Mouse (Mus musculus): Measurements from ENCODE around the gene Gtpbp6. TPM values are rescaled to one million over a fixed set of nuclear protein-coding genes. Genes with fewer than 3 reads are reported as not detected.

The Gtpbp6 gene
- polyA plus RNA-seq, 1 experiment from 2014 or later = 6.9 TPM

- H3K27me3 ChIP-seq (ENCODE audit: control insufficient read depth, insufficient read depth, low read depth, low read length) = peaks cover 18% of the 10 kb centered on the region
- H3K27ac ChIP-seq (ENCODE audit: low read length) = no peak overlapping the region
- peaks cover 31% of the 10 kb centered on the region for H3K36me3 ChIP-seq (ENCODE audit: control insufficient read depth, insufficient read depth)
- no peaks in the 10 kb centered on the region for H3K9me3 ChIP-seq (replicated peaks; ENCODE audit: control insufficient read depth, low read length)
- no peak overlapping the region for H3K9ac ChIP-seq (ENCODE audit: low read depth, low read length)
- 76% methylated on average over 13 of the region's 13 CpGs for WGBS (ENCODE audit: insufficient replicate concordance)
- H3K4me3 ChIP-seq (ENCODE audit: low read depth, low read length) = no peak overlapping the region
- H3K4me1 ChIP-seq (ENCODE audit: control insufficient read depth, low read depth, low read length) = peaks cover 23% of the 10 kb centered on the region
- H3K4me2 ChIP-seq (ENCODE audit: low read depth, low read length) = 0 out of 2 replicates have a peak overlapping the region, but pooled peaks have one; percentile 58
- no peak for ATAC-seq (ENCODE audit: low read depth)
Observed at GRCm38 (mm10) chr5:110102429-110102828, 5.6 kb downstream of the Gtpbp6 start.

- Histone ChIP-seq H3K27ac (ENCODE audit: low read length) (no peak overlapping the region), H3K36me3 (ENCODE audit: control insufficient read depth, insufficient read depth) (peaks cover 31% of the 10 kb centered on the region), H3K9me3 (replicated peaks; ENCODE audit: control insufficient read depth, low read length) (no peaks in the 10 kb centered on the region), H3K4me1 (ENCODE audit: control insufficient read depth, low read depth, low read length) (peaks cover 18% of the 10 kb centered on the region), H3K27me3 (ENCODE audit: control insufficient read depth, insufficient read depth, low read depth, low read length) (peaks cover 18% of the 10 kb centered on the region), H3K4me2 (ENCODE audit: low read depth, low read length) (peak overlapping the region; percentile 58), H3K4me3 (ENCODE audit: low read depth, low read length) (peak overlapping the region; percentile 43), H3K9ac (ENCODE audit: low read depth, low read length) (no peak overlapping the region)
- ATAC-seq (ENCODE audit: low read depth) = peak; percentile 3; the same call in 1 of the 2 replicates
- 12% methylated on average over 34 of the region's 34 CpGs for WGBS (ENCODE audit: insufficient replicate concordance)
Observed at GRCm38 (mm10) chr5:110101716-110102347, 6.2 kb downstream of the Gtpbp6 start.

- H3K27ac ChIP-seq (ENCODE audit: low read length) = no peak overlapping the region
- peaks cover 14% of the 10 kb centered on the region for H3K4me1 ChIP-seq (ENCODE audit: control insufficient read depth, low read depth, low read length)
- H3K9me3 ChIP-seq (replicated peaks; ENCODE audit: control insufficient read depth, low read length) = no peaks in the 10 kb centered on the region
- ATAC-seq (ENCODE audit: low read depth) = peak; percentile 14; the same call in 1 of the 2 replicates
- H3K4me3 ChIP-seq (ENCODE audit: low read depth, low read length) = peak overlapping the region; percentile 43
- H3K4me2 ChIP-seq (ENCODE audit: low read depth, low read length) = peak overlapping the region; percentile 58
- no peak overlapping the region for H3K9ac ChIP-seq (ENCODE audit: low read depth, low read length)
- peaks cover 31% of the 10 kb centered on the region for H3K36me3 ChIP-seq (ENCODE audit: control insufficient read depth, insufficient read depth)
- WGBS (ENCODE audit: insufficient replicate concordance) = 1% methylated on average over 36 of the region's 37 CpGs
- peaks cover 18% of the 10 kb centered on the region for H3K27me3 ChIP-seq (ENCODE audit: control insufficient read depth, insufficient read depth, low read depth, low read length)
Observed at GRCm38 (mm10) chr5:110100921-110101631, 6.9 kb downstream of the Gtpbp6 start.

- peak; percentile 33 for ATAC-seq (ENCODE audit: low read depth)
- 22% methylated on average over 25 of the region's 25 CpGs for WGBS (ENCODE audit: insufficient replicate concordance)
- H3K4me3 ChIP-seq (ENCODE audit: low read depth, low read length) = peak within 1 kb of the TSS; percentile 43
- H3K27me3 ChIP-seq (ENCODE audit: control insufficient read depth, insufficient read depth, low read depth, low read length) = peaks cover 18% of the 10 kb centered on the region
- peak within 1 kb of the TSS; percentile 58 for H3K4me2 ChIP-seq (ENCODE audit: low read depth, low read length)
- peaks cover 18% of the 10 kb centered on the region for H3K4me1 ChIP-seq (ENCODE audit: control insufficient read depth, low read depth, low read length)
- H3K9me3 ChIP-seq (replicated peaks; ENCODE audit: control insufficient read depth, low read length) = no peaks in the 10 kb centered on the region
- peaks cover 22% of the 10 kb centered on the region for H3K36me3 ChIP-seq (ENCODE audit: control insufficient read depth, insufficient read depth)
- no peak within 1 kb of the TSS for H3K9ac ChIP-seq (ENCODE audit: low read depth, low read length)
- H3K27ac ChIP-seq (ENCODE audit: low read length) = no peak within 1 kb of the TSS
Observed at GRCm38 (mm10) chr5:110099656-110100580, 8.1 kb downstream of the Gtpbp6 start, which contains the start of gene Plcxd1. Gene Plcxd1 (plus strand): TSS chr5:110099969.

- Histone ChIP-seq H3K9me3 (replicated peaks; ENCODE audit: control insufficient read depth, low read length) (no peaks in the 10 kb centered on the region), H3K4me2 (ENCODE audit: low read depth, low read length) (no peak overlapping the region), H3K9ac (ENCODE audit: low read depth, low read length) (no peak overlapping the region), H3K27ac (ENCODE audit: low read length) (no peak overlapping the region), H3K27me3 (ENCODE audit: control insufficient read depth, insufficient read depth, low read depth, low read length) (peaks cover 18% of the 10 kb centered on the region), H3K4me3 (ENCODE audit: low read depth, low read length) (no peak overlapping the region), H3K4me1 (ENCODE audit: control insufficient read depth, low read depth, low read length) (peaks cover 20% of the 10 kb centered on the region), H3K36me3 (ENCODE audit: control insufficient read depth, insufficient read depth) (peaks cover 13% of the 10 kb centered on the region)
- ATAC-seq (ENCODE audit: low read depth) = no peak
- WGBS (ENCODE audit: insufficient replicate concordance) = 55% methylated on average over 1 of the region's 1 CpGs
Observed at GRCm38 (mm10) chr5:110098991-110099477, 9.0 kb downstream of the Gtpbp6 start.

- no peak for ATAC-seq (ENCODE audit: low read depth)
Observed at GRCm38 (mm10) chr5:110094847-110095213, 13.2 kb downstream of the Gtpbp6 start.

GRCm38 (mm10) chr5:110094030-110094846, 13.8 kb downstream of the Gtpbp6 start, which contains the start of gene Gm35315:
Gene Gm35315 (minus strand): TSS chr5:110094420.
- peak; percentile 97 for ATAC-seq (ENCODE audit: low read depth)
- 1% methylated on average over 25 of the region's 25 CpGs for WGBS (ENCODE audit: insufficient replicate concordance)
- Histone ChIP-seq H3K4me3 (ENCODE audit: low read depth, low read length) (peak within 1 kb of the TSS; percentile 56), H3K36me3 (ENCODE audit: control insufficient read depth, insufficient read depth) (no peaks in the 10 kb centered on the region), H3K9me3 (replicated peaks; ENCODE audit: control insufficient read depth, low read length) (no peaks in the 10 kb centered on the region), H3K27ac (ENCODE audit: low read length) (peak within 1 kb of the TSS; percentile 61), H3K4me1 (ENCODE audit: control insufficient read depth, low read depth, low read length) (peaks cover 7% of the 10 kb centered on the region), H3K4me2 (ENCODE audit: low read depth, low read length) (peak within 1 kb of the TSS; percentile 69), H3K9ac (ENCODE audit: low read depth, low read length) (peak within 1 kb of the TSS; percentile 42), H3K27me3 (ENCODE audit: control insufficient read depth, insufficient read depth, low read depth, low read length) (no peaks in the 10 kb centered on the region; the same call in 1 of the 2 replicates)

More at GRCm38 (mm10) chr5:110094847-110095213, 13.2 kb downstream of the Gtpbp6 start:
- Histone ChIP-seq H3K9ac (ENCODE audit: low read depth, low read length) (peak overlapping the region; percentile 42), H3K27ac (ENCODE audit: low read length) (peak overlapping the region; percentile 61), H3K27me3 (ENCODE audit: control insufficient read depth, insufficient read depth, low read depth, low read length) (no peaks in the 10 kb centered on the region; the same call in 1 of the 2 replicates), H3K4me3 (ENCODE audit: low read depth, low read length) (peak overlapping the region; percentile 56), H3K9me3 (replicated peaks; ENCODE audit: control insufficient read depth, low read length) (no peaks in the 10 kb centered on the region), H3K4me2 (ENCODE audit: low read depth, low read length) (peak overlapping the region; percentile 69), H3K36me3 (ENCODE audit: control insufficient read depth, insufficient read depth) (no peaks in the 10 kb centered on the region), H3K4me1 (ENCODE audit: control insufficient read depth, low read depth, low read length) (peaks cover 7% of the 10 kb centered on the region)
- under 1% methylated on average over 4 of the region's 4 CpGs for WGBS (ENCODE audit: insufficient replicate concordance)

GRCm38 (mm10) chr5:110091546-110091945, 16.5 kb downstream of the Gtpbp6 start:
- Histone ChIP-seq H3K4me1 (ENCODE audit: control insufficient read depth, low read depth, low read length) (peaks cover 7% of the 10 kb centered on the region), H3K9me3 (replicated peaks; ENCODE audit: control insufficient read depth, low read length) (no peaks in the 10 kb centered on the region), H3K27ac (ENCODE audit: low read length) (no peak overlapping the region), H3K9ac (ENCODE audit: low read depth, low read length) (no peak overlapping the region), H3K36me3 (ENCODE audit: control insufficient read depth, insufficient read depth) (no peaks in the 10 kb centered on the region), H3K4me3 (ENCODE audit: low read depth, low read length) (no peak overlapping the region), H3K4me2 (ENCODE audit: low read depth, low read length) (no peak overlapping the region), H3K27me3 (ENCODE audit: control insufficient read depth, insufficient read depth, low read depth, low read length) (no peaks in the 10 kb centered on the region)
- WGBS (ENCODE audit: insufficient replicate concordance) = 50% methylated on average over 2 of the region's 2 CpGs
- no peak for ATAC-seq (ENCODE audit: low read depth)
